Mouse (Mus musculus) cerebellum, adult 11-12 months (tissue): ENCODE measurements around the gene Tfip11.
A peak's percentile ranks its signal among the peaks of the same experiment; 100 is the strongest.
"Not testable (repeated sequence)": the region's sequence is repeated elsewhere in the genome, so short reads cannot be mapped to it uniquely, and the experiment has no call there.

ENCODE experiments used
- DNase-seq: peaks from one replicate; pipeline ENCODE4 v3.0.0; 2022

Gene Tfip11

DNA sequence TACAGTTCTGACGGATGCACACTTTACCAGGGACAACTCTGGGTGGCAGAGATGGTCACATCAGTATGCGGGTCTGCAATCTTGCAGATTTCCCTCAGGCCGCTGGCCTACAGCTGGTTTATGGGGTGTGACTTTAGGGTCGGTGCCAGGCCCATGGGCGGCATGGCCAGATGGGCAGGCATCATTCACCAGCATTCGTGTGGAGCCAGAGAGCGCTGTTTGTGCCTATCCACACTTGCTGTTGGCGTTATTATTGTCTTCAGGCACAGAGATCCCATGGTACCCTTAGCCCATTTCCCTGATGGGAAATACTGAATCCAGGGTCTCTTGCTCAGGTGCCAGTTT, 35.6 kb upstream of the Tfip11 start:
- no peak for DNase-seq

DNA sequence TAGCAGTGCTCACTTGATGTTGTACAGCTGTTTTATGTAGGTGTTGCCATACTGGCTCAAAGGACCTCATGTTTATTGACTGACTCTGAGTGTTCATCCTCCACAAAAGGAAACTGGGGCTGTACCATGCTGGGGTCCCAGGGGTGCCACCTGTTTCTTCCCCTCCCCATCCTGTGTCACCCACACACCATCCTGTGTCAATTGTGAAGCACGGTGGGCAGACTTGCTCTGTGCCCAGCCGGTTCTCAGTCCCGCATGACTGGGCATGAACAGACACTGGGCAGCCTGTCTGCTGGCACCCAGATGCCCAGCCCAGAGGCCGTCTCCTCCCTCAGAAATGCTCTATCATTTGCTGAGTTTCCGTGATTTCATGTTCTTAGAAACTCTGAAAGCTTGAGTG, 34.3 kb upstream of the Tfip11 start:
- no peak for DNase-seq

DNA sequence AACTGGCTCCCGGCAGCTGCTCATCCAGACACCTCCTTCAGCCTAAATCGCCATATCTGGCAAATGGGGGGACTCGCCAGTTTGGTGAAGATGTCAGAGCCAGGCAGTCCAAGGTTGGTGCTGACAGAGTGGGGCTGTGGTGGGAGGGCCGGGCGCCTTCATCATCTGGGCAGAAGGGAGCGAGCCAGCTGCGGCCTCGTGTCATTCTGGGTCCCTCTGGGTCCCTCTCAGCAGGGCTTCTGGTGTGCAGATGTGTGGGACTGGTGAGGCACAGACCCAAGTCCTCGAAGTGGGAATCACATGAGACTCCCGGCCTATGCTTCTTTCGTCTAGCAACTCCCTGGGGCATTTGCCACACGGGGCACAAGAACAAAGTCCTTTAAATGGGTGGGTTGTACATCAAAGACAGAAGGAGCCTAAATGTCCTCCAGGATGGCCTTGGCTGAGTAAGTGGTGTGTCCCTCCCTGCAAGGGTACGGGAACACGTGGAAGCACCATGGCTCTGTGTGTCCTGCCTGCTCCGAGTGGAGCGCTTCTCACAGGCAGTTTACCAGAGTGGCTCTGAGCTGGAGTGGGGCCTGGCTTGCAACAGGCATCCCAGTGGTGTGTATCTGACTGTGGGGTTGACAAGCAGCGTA, 33.7 kb upstream of the Tfip11 start:
- no peak for DNase-seq

DNA sequence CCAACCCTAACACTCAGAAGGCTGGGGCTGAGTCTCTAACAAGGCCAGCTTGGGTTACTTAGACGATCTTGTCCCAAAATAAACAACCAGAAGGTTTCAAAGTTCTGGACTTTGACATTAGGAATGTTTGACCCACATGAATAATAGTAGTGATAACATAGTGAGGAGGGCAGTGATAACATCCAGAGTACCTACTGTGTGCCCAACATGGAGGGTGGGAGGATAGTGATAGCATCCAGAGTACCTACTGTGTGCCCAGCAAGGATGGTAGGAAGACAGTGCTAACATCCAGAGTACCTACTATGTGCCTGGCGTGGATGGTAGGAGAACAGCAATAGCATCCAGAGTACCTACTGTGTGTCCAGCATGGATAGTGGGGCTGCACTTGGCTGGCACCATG, 32.4 kb upstream of the Tfip11 start:
- DNase-seq, result no peak

DNA sequence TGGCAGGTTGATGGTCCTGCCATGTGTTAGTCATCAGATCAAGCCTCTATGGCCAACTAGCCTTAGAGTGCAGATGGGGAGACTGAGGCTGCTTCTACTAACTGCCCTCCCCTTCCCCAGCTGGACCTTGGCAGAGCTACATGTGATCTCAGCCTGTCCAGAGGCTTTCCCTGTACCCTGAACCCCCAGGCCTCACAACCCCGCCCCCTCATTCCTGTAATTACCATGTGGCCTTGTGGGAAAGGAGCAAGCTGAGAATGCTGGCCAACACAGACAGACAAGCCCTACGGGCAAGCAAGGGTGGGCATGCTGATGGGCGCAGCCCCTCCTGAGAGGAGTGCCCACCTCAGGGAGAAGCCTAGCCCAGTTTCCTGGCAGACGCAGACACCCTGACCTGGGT, 31.5 kb upstream of the Tfip11 start:
- no peak for DNase-seq

DNA sequence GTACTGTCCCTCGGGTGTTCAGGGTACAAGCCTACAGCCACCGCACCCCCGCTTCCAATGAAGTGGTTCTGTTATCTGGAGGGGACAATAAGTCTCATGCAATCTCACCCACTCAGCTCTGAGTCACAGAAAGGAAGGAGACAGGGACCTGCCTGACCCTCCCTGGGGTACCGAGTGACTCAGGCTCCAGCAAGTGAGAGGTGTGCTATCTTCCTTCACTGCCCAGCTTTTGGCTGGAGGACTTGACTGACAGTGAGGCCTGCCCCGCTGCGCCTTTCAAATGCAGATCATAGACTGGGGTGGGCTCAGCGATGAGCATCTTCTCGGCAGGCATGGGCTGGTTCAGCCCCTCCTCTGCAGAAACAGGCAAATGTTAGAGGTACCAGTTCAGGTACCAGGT, 31.0 kb upstream of the Tfip11 start:
- no peak for DNase-seq

DNA sequence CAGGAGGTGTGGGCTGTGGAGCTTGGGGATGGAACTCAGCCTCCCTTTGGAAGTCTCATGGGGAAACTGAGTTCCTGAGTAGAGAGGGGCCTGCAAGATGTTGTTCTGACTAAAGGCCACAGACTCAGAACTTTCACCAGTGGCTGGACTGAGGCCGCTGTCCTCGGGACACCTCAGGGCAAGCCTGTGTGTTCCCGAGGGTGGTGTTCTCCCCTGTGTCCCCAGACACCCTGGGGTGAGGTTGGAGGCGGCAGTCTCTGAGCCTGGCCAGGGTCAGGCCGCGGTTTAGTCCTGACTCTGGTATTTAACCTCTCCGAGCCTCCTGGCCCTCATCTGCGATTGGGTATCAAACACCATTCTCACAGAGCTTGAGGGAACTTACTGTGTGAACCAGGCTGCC, 30.6 kb upstream of the Tfip11 start:
- DNase-seq, result no peak

DNA sequence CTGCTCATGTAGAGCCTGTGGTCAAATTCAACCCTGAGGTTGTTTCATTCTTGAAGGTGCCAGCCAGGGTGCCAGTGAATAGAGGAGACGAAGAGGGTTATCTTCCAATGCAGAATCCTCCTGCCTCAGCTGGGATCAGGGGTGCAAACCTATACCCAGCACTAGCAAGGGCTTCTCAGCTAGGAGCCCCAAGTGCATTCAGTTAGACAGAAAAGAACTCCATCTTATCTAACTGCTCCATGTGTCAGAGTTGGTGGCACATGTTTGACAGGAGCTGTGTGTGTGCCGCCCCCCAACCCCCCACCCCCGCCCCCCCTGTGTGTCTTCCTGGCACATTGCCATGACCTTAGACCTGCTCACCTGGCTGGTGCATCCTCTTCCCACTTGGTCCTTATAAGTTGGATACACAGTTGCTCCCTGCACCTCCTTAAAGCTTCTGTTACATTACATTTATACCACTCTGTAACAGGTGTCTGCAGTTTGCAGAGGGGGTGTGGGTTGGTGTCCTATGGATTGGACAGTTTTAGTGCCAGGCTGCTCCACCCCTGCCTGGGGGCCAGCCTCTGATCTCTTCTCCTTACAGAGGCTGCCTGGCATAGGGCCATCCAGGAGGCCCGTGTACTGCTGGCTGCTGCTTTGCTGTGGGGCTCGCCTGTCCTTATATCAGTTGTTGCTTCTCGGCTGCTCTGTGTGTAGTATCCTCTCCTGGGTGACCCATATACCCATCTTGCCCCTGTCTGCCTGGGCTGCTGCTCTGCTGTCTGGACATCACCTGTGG, 29.6 kb upstream of the Tfip11 start:
- DNase-seq, result no peak

DNA sequence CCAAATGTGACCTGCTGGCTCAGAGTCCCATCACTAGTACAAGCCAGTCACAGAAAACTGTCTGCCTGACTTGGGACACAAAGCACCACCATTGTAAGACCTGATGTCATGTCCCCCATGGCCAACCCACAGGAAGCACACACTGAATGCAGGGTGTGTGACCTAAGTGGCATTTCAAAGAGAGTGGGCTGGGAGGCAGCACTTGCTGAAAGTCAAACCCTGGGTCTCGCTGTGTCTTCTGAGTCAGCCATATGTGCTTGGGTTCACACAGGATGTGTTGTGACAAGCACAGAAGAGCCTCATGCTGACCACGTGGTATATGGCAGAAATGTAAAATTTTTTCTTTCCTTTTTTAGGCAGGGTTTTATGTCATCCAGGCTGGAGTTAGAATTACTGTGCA, 28.9 kb upstream of the Tfip11 start:
- no peak for DNase-seq

DNA sequence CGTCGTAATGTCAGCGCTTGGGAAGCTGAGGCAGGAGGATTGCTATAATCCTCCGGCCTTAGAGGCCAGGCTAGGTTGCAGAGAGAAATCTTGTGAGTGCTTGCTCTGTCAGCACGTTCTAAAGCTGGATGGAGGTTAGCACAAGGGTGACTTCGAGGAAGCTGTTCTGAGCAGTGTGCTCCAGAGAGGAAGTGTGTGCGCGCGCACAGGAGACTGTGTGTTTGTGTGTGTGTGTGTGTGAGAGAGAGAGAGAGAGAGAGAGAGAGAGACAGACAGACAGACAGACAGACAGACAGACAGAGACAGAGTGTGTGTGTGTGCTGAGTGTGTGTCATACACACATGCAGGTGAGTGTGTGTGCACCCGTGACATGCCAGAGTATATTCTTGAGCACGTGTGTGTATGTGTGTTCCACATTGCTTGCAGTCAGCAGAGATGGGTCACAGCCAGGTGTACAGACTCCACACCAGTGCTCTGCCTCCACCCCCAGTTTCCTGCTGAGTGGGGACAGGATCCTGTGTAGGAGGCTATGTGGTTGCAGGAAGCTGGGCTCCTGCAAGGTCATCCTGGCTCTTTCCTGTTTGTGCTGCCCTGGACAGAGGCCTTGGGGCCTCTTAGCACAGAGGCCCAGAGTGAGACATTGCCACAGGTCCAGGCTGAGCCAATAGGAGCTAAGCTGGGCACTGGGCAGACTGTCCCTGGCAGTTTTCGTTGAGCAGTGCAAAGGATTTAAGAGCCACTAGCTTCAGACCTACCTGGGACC, 27.8 kb upstream of the Tfip11 start:
- no peak for DNase-seq

DNA sequence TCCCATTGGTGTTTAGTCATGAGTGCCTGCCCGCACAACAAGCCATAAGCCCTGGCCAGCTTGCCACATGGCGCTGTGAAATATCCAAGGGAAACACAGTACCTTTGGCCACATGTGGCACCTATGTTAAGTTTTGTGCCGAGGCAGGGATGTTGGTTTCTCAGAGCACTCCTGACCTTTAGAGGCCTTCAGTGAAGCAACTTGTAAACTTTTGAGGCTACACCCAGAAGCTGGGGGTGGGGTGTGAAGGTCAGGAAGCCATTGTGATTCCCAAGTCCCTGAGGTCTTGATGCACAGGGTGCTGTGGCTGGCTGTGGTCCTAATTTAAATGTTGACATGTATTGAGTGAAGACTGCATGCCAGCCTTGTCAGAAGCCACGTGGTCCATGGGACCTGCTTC, 26.8 kb upstream of the Tfip11 start:
- no peak for DNase-seq

DNA sequence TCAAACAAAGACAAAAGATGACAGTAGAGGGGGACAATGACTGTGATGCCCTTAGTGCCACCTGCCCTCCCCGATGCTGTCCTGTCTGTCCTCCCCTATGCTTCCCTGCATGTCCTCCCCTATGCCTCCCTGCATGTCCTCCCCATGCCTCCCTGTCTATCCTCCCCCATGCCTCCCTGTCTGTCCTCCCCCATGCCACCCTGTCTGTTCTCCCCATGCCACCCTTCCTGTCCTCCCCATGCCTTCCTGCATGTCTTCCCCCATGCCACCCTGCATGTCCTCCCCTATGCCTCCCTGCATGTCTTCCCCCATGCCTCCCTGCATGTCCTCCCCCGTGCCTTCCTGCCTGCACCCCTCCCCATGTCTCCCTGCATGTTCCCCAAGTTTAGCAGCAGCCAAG, 26.0 kb upstream of the Tfip11 start:
- DNase-seq, result no peak

DNA sequence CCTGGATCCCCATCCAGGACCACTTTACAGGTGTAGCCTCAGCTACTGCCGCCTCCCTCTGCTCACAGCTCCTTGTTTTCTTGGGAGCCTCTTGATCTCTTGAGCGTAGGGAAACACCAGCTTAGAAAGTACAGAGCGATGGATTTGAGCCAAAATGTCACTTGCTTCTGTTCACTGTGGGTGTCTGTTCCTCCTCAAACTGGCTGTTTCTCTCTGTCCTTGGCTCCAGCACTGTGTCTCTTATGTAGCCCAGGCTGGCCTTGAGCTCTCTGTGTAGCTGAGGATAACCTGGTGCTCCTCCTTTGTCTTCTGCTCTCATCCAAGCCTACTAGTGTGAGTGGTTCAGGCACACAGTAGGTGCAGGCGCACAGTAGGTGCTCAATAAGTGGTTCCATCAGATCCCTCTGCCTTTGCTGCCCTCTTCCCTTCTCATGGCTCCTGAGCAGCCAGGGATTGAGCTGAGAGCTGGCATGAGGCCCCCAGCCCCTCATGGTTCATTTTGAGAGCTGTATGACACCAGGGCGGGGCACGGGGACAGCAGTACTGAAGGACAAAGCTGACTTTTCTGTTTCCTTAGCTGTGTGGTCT, 25.3 kb upstream of the Tfip11 start:
- DNase-seq, result no peak

DNA sequence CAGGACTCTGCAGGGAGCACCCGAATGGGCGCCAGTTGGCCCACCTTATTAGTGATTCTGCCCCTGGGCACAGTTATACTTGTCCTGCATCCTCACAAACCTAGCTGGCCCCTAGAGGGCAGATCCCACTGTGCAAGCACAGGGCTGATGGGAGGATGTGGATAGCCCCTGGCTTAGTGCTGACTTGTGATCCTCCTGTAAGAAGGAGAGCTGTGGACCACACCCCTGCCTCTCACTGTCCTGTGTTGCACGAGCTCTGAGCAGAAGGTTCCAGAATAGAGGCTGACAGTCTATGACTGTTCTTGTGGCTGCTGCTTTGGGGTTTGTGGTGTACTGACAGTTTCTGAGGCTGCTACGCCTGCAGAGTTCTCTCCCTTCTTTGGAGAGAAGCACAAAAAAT, 24.5 kb upstream of the Tfip11 start:
- DNase-seq, result no peak

DNA sequence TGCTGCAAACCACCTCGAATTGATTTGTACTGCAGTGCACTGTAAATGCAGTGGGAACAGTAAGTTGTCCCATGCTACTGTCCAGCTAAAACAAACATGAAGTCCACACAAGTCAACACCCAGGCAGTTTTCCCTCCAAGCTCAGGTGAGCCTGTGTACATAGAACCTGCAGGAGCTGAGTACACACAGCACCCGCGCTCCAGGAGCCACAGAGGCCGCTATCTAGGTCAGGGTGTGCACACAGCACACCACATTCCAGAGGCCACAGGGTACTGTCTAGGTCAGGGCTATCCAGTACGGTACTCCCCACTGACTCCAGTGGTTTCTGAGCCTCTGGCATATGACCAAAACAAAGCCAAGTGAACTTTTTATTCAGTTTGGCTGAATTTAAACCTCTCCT, 23.8 kb upstream of the Tfip11 start:
- no peak for DNase-seq

DNA sequence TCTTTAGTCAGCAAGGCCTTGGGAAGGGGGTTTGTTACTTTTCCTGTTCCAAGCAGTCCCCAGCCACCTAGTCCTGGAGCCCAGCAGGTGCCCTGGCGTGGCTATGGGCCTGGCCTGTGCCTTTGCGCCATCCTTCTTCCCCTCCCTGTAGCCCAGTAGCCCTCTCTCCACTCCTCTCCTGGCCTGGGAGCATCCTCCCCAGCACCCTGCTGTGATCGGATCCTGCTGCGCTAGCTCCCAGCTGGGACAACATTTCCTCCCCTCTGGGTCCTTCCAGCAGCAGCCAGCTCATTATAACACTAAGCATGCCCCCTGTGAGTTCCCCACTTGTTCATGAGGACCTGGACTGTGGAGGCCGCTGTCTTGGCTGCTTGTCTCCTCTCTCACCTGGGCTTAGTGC, 20.3 kb upstream of the Tfip11 start:
- no peak for DNase-seq

DNA sequence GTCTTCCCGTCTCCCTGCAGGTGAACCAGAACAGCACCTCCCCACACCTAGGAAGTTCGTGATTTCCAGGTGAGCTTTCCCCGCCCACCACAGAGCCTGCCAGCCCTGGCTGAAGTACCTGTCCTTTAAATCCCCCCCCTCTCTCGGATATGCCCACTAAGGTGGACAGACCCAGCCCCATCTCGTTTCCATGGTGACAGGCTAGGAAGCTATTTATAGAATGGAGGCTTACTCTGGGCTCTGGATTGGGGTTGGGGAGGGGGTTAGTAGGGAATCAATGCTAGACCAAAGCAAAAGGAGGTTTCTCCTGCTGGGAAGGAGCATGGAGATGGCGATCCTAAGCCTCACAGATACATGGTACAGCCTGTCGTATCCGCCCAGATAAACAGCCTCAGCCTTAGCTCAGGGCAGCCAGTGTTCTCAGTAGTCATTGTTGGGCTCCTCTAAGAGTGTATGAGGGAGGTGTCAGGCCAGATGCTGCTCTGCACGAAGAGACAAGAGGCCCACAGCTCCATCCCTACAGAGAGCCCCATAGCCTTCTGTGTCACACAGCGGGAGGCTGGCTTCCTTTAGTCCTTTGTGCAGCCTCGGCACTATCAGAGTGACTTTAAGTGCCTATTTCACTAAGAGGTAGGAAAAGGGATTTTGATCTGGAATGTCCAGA, 12.8 kb upstream of the Tfip11 start:
- no peak for DNase-seq

DNA sequence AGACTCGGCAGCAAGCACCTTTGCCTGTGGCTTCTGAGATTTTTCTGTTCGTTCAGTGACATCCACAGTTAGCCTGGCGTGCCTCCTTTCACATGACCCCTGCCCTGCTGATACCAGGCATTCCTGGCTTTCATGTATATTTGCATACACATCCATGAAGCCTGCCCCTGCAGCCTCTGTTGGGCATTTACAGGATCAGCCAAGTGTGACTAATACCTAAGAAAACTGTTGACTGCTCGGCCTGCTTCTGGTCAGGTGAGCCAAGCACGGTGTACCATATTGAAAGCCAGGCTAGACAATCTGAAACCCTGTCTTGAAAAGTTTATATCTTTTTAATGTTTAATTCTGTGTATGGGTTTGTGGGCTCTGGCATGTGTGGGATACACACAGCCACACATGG, 9.7 kb upstream of the Tfip11 start:
- no peak for DNase-seq

DNA sequence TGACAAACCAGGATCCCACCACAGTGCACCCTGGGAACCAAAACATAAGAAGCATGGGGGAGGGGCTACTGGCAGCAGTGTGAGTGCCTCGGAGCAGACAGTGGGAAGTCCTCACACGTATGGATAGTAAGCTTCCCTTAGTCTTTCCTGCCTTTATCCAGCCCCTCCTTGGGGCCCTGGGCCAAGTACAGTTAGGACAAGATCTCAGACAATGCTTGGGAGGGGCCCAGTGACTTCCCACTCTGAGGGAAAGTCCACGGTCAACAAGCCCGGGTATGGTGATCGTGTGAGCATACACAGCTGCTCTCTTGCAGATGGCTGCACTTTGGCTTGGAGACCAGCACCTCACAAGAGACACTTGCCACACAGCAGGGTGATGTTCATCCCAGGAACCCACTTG, 8.8 kb upstream of the Tfip11 start:
- no peak for DNase-seq

DNA sequence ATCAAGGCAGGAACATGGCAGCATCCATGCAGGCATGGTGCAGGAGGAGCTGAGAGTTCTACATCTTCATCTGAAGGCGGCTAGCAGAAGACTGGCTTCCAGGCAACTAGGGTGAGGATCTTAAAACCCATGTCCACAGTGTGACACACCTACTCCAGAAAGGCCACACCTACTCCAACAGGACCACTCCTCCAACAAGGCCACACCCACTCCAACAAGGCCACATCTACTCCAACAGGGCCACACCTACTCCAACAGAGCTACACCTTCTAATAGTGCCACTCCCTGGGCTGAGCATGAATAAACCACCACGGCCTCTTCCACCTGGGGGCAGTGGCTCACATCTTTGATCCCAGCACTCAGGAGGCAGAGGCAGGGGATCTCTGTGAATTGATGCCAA, 6.8 kb upstream of the Tfip11 start:
- not testable (repeated sequence) for DNase-seq

DNA sequence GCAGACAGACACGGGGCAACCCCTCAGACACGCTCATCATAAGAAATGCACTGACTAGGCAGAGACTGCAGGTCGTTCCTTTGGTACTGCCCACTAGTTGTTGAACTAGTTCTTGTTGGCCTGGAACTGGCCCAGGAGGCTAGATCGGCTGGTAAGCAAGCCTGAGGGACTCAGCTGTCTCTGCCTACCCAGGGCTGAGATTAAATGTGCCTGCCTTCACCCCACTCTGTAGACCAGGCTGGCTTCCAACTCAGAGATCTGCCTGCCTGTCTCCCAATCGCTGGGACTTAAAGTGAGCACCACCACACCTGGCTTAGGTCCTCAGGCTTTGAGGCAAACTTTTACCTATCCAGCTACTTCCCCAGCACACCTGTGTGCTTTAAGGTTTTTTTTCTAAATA, 5.8 kb upstream of the Tfip11 start:
- DNase-seq, result no peak

DNA sequence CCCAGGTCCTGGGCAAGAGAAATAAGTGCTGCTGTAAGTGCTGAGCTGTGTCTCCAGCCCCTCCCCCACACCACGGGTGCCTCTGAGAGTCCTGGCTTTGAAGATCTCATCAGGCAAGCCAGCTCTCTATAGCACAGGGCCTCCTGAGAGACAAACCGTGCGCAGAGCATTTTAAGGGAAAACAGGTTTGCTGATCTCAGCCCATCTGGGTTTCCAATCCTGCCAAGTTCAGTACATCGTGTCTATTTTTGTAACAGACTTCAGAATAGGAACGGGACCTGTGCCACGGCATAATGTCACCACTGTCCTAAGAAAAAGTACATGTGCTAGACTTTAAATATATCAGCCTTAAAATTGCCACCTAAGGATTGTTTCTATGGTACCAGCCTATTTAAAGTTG, 5.2 kb upstream of the Tfip11 start:
- DNase-seq, result peak; percentile 65

DNA sequence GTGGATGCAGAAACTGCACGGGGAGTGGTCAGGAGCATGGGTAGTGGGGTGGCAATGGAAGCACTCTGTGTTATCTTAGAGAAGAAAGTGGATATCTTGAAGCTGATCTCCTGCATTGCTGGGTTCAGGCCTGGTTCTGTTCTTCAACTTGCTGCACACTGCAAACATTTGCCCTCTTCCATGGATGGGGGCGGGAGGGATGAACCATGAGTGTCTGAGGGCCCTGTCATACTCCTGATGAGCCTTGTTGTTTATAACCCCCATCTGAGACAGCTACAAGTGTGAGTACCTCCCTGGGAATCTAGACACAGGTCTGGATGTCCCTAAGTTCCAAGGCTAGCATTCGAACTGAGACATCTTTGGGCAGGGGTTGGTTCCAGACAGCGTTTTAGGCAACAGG, 4.8 kb upstream of the Tfip11 start:
- DNase-seq, result no peak
